Comparison of ENCODE assay signal across 21 mouse cellular contexts in the genomic region with DNA sequence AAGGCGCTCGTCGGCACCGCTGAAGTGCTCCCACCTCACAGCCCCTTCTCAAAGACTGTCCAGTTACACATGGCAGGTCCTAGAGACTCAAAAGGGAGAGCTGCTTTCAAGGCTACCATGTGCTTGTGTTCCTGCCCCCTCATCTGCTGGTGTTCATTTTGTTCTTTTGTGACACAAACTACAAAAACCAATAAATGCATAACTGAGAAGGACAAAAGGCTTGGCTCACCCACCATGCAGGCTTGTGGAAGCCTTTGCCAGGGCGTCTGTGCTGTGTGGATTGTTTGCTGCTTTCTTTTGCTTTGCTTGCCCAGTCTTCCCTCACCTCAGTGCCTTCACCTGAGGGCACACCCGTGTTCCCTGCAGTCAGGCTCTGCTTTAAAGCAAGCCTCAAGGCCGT. TPM values are rescaled to one million over a fixed set of nuclear protein-coding genes. Genes with fewer than 3 reads are reported as not detected.
A peak's percentile ranks its signal among the peaks of the same experiment; 100 is the strongest.
DNase-seq lines count a peak whose midpoint lies in the region; ATAC-seq and TF ChIP-seq lines count a peak whose summit lies in the region.
"Had no signal": no experiment of that assay in that cellular context is flagged by ENCODE, and none has a peak within 500 bp of the region (broad histone marks: within the 10 kb centered on the region; RNA-seq: fewer than 3 reads in every experiment).

No protein-coding gene starts in this region.

- peak overlapping the region; percentile 62 for H3K27ac ChIP-seq in heart, embryonic 15.5 days
- peak overlapping the region; percentile 77 for H3K27ac ChIP-seq in left cerebral cortex, adult 2 months
- H3K27ac ChIP-seq in liver, postnatal 0 days (ENCODE audit: low read depth) = peak overlapping the region; percentile 95
- H3K27ac ChIP-seq: macrophage; neural tube, embryonic 13.5 days had no signal

- no peak overlapping the region for H3K9ac ChIP-seq in heart, embryonic 15.5 days
- H3K9ac ChIP-seq in liver, postnatal 0 days (replicated peaks) = peak overlapping the region; percentile 69
- H3K9ac ChIP-seq: neural tube, embryonic 13.5 days; stomach, embryonic 15.5 days had no signal

- TF ChIP-seq POLR2A in lung, adult 2 months (IDR thresholded peaks at IDR 0.05; ENCODE audit: borderline replicate concordance, extremely low read depth, low read depth, low read length) = no peak

- intact Hi-C loops in heart, postnatal 14 days (cut with DNase I) = no loop called here
- intact Hi-C loops in left cerebral cortex, adult 2 months (cut with DNase I) = loop anchor here (5.0 kb wide), 1 partner anchor 45 kb away; no protein-coding TSS in a partner anchor
- intact Hi-C loops in left cerebral cortex, postnatal 25 days (cut with DNase I) = no loop called here

- TF ChIP-seq CTCF in left cerebral cortex, adult 2 months (IDR thresholded peaks at IDR 0.05) = no peak
- TF ChIP-seq CTCF in liver, postnatal 0 days (IDR thresholded peaks at IDR 0.05; ENCODE audit: low read depth) = no peak
- no peak for TF ChIP-seq CTCF in lung, adult 2 months (IDR thresholded peaks at IDR 0.05; ENCODE audit: insufficient read depth, low read length)

- H3K27me3 ChIP-seq in heart, embryonic 15.5 days = no peaks in the 10 kb centered on the region
- no peaks in the 10 kb centered on the region for H3K27me3 ChIP-seq in liver, postnatal 0 days (ENCODE audit: insufficient read depth, low read length)
- H3K27me3 ChIP-seq: neural tube, embryonic 13.5 days; stomach, embryonic 15.5 days had no signal

- peaks cover 46% of the 10 kb centered on the region for H3K36me3 ChIP-seq in heart, embryonic 15.5 days
- H3K36me3 ChIP-seq in liver, postnatal 0 days (replicated peaks; ENCODE audit: insufficient read depth, low read length) = peaks cover 60% of the 10 kb centered on the region

- H3K9me3 ChIP-seq in heart, embryonic 15.5 days (replicated peaks) = no peaks in the 10 kb centered on the region
- no peaks in the 10 kb centered on the region for H3K9me3 ChIP-seq in liver, postnatal 0 days (ENCODE audit: low read length)
- H3K9me3 ChIP-seq: neural tube, embryonic 13.5 days; stomach, embryonic 15.5 days had no signal

- no peak for TF ChIP-seq EP300 in liver, postnatal 0 days (IDR thresholded peaks at IDR 0.05; ENCODE audit: low read depth)

- DNase-seq in heart, postnatal 14 days = no peak
- no peak for DNase-seq in left cerebral cortex, adult 2 months (ENCODE audit: extremely low spot score in 1 of 2, low spot score in 2 of 2)
- DNase-seq in left cerebral cortex, postnatal 25 days (ENCODE audit: low spot score in 2 of 2) = no peak
- DNase-seq in Muller cell, postnatal 12 days (ENCODE audit: inconsistent ontology term) = peak; percentile 17
- DNase-seq in liver, postnatal 0 days = peak; percentile 12
- no peak for DNase-seq in lung, adult 2 months
- DNase-seq: adrenal gland, adult 8-10 months; cerebellum, adult 18-20 months; gastrocnemius, postnatal 25 days; kidney, adult 11 months; kidney, postnatal 36 days; left cerebral cortex, postnatal 4 days; lung, adult 18-20 months; right cerebral cortex, postnatal 14 days had no signal

- H3K4me3 ChIP-seq in heart, embryonic 15.5 days = no peak overlapping the region
- no peak overlapping the region for H3K4me3 ChIP-seq in left cerebral cortex, adult 2 months
- H3K4me3 ChIP-seq in liver, postnatal 0 days (ENCODE audit: low read depth, low read length) = peak overlapping the region; percentile 57
- no peak overlapping the region for H3K4me3 ChIP-seq in lung, adult 2 months (replicated peaks; ENCODE audit: extremely low read depth, low read depth, low read length)
- H3K4me3 ChIP-seq: neural tube, embryonic 13.5 days; stomach, embryonic 15.5 days had no signal

- 84% methylated on average over 7 of the region's 7 CpGs for WGBS in heart, embryonic 15.5 days
- WGBS in liver, postnatal 0 days (ENCODE audit: insufficient replicate concordance) = 86% methylated on average over 7 of the region's 7 CpGs
- WGBS in lung, adult 2 months = 71% methylated on average over 7 of the region's 7 CpGs

- no peak overlapping the region for H3K4me2 ChIP-seq in heart, embryonic 15.5 days
- H3K4me2 ChIP-seq in liver, postnatal 0 days (ENCODE audit: low read depth, low read length) = peak overlapping the region; percentile 71
- H3K4me2 ChIP-seq: midbrain, embryonic 11.5 days; neural tube, embryonic 13.5 days; stomach, embryonic 15.5 days had no signal

- H3K4me1 ChIP-seq in heart, embryonic 15.5 days (replicated peaks) = peaks cover 42% of the 10 kb centered on the region
- H3K4me1 ChIP-seq in liver, postnatal 0 days (ENCODE audit: insufficient read depth) = peaks cover 38% of the 10 kb centered on the region
- peaks cover 17% of the 10 kb centered on the region for H3K4me1 ChIP-seq in lung, adult 2 months (ENCODE audit: control insufficient read depth, insufficient read depth, low read length)

- ATAC-seq in heart, embryonic 15.5 days (replicated peaks; ENCODE audit: insufficient number of reproducible peaks, insufficient read depth, low FRiP score, low read depth) = no peak
- ATAC-seq in liver, postnatal 0 days = no peak
- ATAC-seq: CD4-positive, CD25-positive, alpha-beta regulatory T cell, adult 4 months; hindbrain, embryonic 16.5 days had no signal

RNA-seq across cellular contexts. Expression of gene Nckipsd, which starts 10.7 kb away (rescaled TPM):
- 9.7 and 14.5 TPM in 2 replicates for polyA plus RNA-seq in heart, embryonic 15.5 days (2015; fragmentation: Nextera tagmentation; extraction: Ambion mirVana)
- 10 to 100 TPM in 1 of 2 experiments, 1 to 10 TPM in 1; 9.9 to 11.4 TPM for total RNA-seq in heart, postnatal 14 days (2021)
- 10 to 100 TPM; 64.7 to 68.0 TPM for total RNA-seq in left cerebral cortex, adult 2 months (2021)
- 10 to 100 TPM; 54.4 to 60.5 TPM for total RNA-seq in left cerebral cortex, postnatal 25 days (2021)
- polyA plus RNA-seq in liver, postnatal 0 days (2015; fragmentation: Nextera tagmentation; extraction: Ambion mirVana) = 4.5 TPM in 2 replicates
- 34.1 and 42.9 TPM in 2 replicates for polyA plus RNA-seq in lung, adult 2 months (2012; rRNA removed)

RNA-seq across cellular contexts. Expression of gene Ip6k2, which starts 13.9 kb away (rescaled TPM):
- 28.8 and 36.3 TPM in 2 replicates for polyA plus RNA-seq in heart, embryonic 15.5 days (2015; fragmentation: Nextera tagmentation; extraction: Ambion mirVana)
- 10 to 100 TPM; 30.7 to 31.8 TPM for total RNA-seq in heart, postnatal 14 days (2021)
- 100 to 1,000 TPM; 143 to 164 TPM for total RNA-seq in left cerebral cortex, adult 2 months (2021)
- 100 to 1,000 TPM; 152 to 153 TPM for total RNA-seq in left cerebral cortex, postnatal 25 days (2021)
- polyA plus RNA-seq in liver, postnatal 0 days (2015; fragmentation: Nextera tagmentation; extraction: Ambion mirVana) = 12.4 and 18.6 TPM in 2 replicates
- 66.1 and 69.4 TPM in 2 replicates for polyA plus RNA-seq in lung, adult 2 months (2012; rRNA removed)

RNA-seq across cellular contexts. Expression of gene Celsr3, which starts 28.6 kb away (rescaled TPM):
- 0.06 and 0.22 TPM in 2 replicates for polyA plus RNA-seq in heart, embryonic 15.5 days (2015; fragmentation: Nextera tagmentation; extraction: Ambion mirVana)
- total RNA-seq in heart, postnatal 14 days (2021) = under 1 TPM; 0.12 TPM
- 10 to 100 TPM; 65.1 to 75.0 TPM for total RNA-seq in left cerebral cortex, adult 2 months (2021)
- 10 to 100 TPM; 46.8 to 61.9 TPM for total RNA-seq in left cerebral cortex, postnatal 25 days (2021)
- polyA plus RNA-seq in liver, postnatal 0 days (2015; fragmentation: Nextera tagmentation; extraction: Ambion mirVana) = 0.09 and 0.23 TPM in 2 replicates
- 0.71 and 0.73 TPM in 2 replicates for polyA plus RNA-seq in lung, adult 2 months (2012; rRNA removed)

RNA-seq across cellular contexts. Expression of gene Slc26a6, which starts 55.6 kb away (rescaled TPM):
- polyA plus RNA-seq in heart, embryonic 15.5 days (2015; fragmentation: Nextera tagmentation; extraction: Ambion mirVana) = 5.5 and 6.9 TPM in 2 replicates
- 10 to 100 TPM; 27.0 TPM for total RNA-seq in heart, postnatal 14 days (2021)
- total RNA-seq in left cerebral cortex, adult 2 months (2021) = 10 to 100 TPM; 17.1 to 17.8 TPM
- total RNA-seq in left cerebral cortex, postnatal 25 days (2021) = 10 to 100 TPM; 18.4 to 19.1 TPM
- 2.4 TPM in 2 replicates for polyA plus RNA-seq in liver, postnatal 0 days (2015; fragmentation: Nextera tagmentation; extraction: Ambion mirVana)
- polyA plus RNA-seq in lung, adult 2 months (2012; rRNA removed) = 12.6 and 17.0 TPM in 2 replicates

Comparison
In these comparisons a context has a peak if more than half of its experiments do, and no peak if none do; other contexts are left out.
1. DNase-seq: peak in Muller cell, postnatal 12 days (single experiment) and liver, postnatal 0 days (single experiment); none in heart, postnatal 14 days (0 of 2), left cerebral cortex, adult 2 months (0 of 2), left cerebral cortex, postnatal 25 days (0 of 2) and lung, adult 2 months (single experiment).
2. RNA of gene Nckipsd, which starts 10.7 kb away (total RNA-seq): 64.7 to 68.0 TPM in left cerebral cortex, adult 2 months and 54.4 to 60.5 TPM in left cerebral cortex, postnatal 25 days; 9.9 to 11.4 TPM in heart, postnatal 14 days; every median in the first group is over 4 times any median in the second.
3. RNA of gene Ip6k2, which starts 13.9 kb away (total RNA-seq): 143 to 164 TPM in left cerebral cortex, adult 2 months and 152 to 153 TPM in left cerebral cortex, postnatal 25 days; 30.7 to 31.8 TPM in heart, postnatal 14 days; every median in the first group is over 4 times any median in the second.
4. RNA of gene Celsr3, which starts 28.6 kb away (total RNA-seq): 65.1 to 75.0 TPM in left cerebral cortex, adult 2 months and 46.8 to 61.9 TPM in left cerebral cortex, postnatal 25 days; 0.12 TPM in heart, postnatal 14 days; every median in the first group is over 10 times any median in the second.
5. Peak in every context shown above with its lines, with median percentiles within 50 percentile points of each other: H3K27ac ChIP-seq.